8 mouse cellular contexts compared by ENCODE assay signal in the genomic region with DNA sequence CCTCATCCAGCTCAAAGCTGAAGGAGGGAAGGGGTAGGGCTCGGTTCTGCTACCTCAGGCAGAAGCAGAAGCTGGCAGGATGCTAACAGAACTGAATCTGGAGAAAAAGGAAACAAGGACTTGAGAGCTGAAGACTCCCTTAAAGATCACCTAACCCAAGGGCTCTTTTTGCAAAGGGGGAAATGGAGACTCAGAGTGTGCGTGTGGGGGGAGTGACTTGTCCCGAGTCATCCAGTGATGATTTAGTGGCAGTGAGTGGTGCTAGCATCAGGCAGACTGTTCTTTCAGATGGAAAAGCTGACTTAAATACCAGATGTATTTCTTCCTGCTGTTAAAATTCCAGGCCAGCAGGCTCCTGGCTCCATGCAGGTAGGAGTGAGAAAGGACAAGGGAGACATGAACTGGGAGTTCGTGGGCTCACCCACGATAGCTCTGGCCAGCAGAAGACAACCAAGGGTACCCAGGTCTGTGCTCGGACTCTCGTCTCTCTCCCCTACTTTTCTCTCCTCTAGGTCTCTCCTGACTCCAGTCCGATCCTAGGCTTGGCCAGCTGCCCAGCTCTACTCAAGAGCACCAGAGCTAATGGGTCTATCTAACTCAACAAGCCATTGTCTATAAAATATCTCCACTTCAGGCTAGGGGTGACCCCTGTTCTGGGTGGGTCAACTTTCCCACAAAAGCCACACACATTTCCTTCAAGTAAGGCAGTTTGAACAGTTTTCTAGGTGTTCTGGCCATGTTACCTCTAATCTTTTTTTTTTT. TPM values are rescaled to one million over a fixed set of nuclear protein-coding genes. Genes with fewer than 3 reads are reported as not detected.
DNase-seq lines count a peak whose midpoint lies in the region; ATAC-seq and TF ChIP-seq lines count a peak whose summit lies in the region.
"Had no signal": no experiment of that assay in that cellular context is flagged by ENCODE, and none has a peak within 500 bp of the region (broad histone marks: within the 10 kb centered on the region; RNA-seq: fewer than 3 reads in every experiment).

No protein-coding gene starts in this region.

- H3K4me1 ChIP-seq in embryonic facial prominence, embryonic 13.5 days, result peaks cover 30% of the 10 kb centered on the region; the same call in 1 of the 2 replicates
- peaks cover 3% of the 10 kb centered on the region; the same call in 1 of the 2 replicates for H3K4me1 ChIP-seq in midbrain, embryonic 11.5 days (ENCODE audit: control insufficient read depth, insufficient read depth, low read length)

- no peaks in the 10 kb centered on the region for H3K36me3 ChIP-seq in embryonic facial prominence, embryonic 13.5 days
- H3K36me3 ChIP-seq in midbrain, embryonic 11.5 days (ENCODE audit: control insufficient read depth, insufficient read depth, low read length), result no peaks in the 10 kb centered on the region
- H3K36me3 ChIP-seq: midbrain, embryonic 12.5 days had no signal

- no peak overlapping the region for H3K4me3 ChIP-seq in layer of hippocampus, adult 2 months
- H3K4me3 ChIP-seq in embryonic facial prominence, embryonic 13.5 days, result no peak overlapping the region
- H3K4me3 ChIP-seq in midbrain, embryonic 11.5 days (ENCODE audit: low read depth, low read length), result no peak overlapping the region
- H3K4me3 ChIP-seq: midbrain, embryonic 12.5 days had no signal

- no peak overlapping the region for H3K9ac ChIP-seq in embryonic facial prominence, embryonic 13.5 days
- H3K9ac ChIP-seq in midbrain, embryonic 11.5 days (ENCODE audit: low read length), result no peak overlapping the region
- H3K9ac ChIP-seq: midbrain, embryonic 12.5 days had no signal

- peak overlapping the region; percentile 48; the same call in 1 of the 2 replicates for H3K27ac ChIP-seq in layer of hippocampus, adult 2 months
- H3K27ac ChIP-seq in embryonic facial prominence, embryonic 13.5 days, result peak overlapping the region; percentile 55
- no peak overlapping the region for H3K27ac ChIP-seq in midbrain, embryonic 11.5 days (ENCODE audit: low read depth, low read length)

- no peak for DNase-seq in layer of hippocampus, adult 2 months (ENCODE audit: low spot score in 2 of 2)
- no peak for DNase-seq in layer of hippocampus, adult 8-10 months (ENCODE audit: low spot score in 2 of 2)
- peak; percentile 18 for DNase-seq in T-cell, adult 2 months (ENCODE audit: low spot score)
- no peak for DNase-seq in midbrain, embryonic 11.5 days (ENCODE audit: low spot score, missing footprints)

- TF ChIP-seq CTCF in layer of hippocampus, adult 2 months (conservative IDR thresholded peaks at IDR 0.05), result no peak

- H3K4me2 ChIP-seq in embryonic facial prominence, embryonic 13.5 days, result peak overlapping the region; percentile 47; the same call in 1 of the 2 replicates
- no peak overlapping the region for H3K4me2 ChIP-seq in midbrain, embryonic 11.5 days
- H3K4me2 ChIP-seq: midbrain, embryonic 12.5 days had no signal

- H3K9me3 ChIP-seq in embryonic facial prominence, embryonic 13.5 days, result no peaks in the 10 kb centered on the region
- H3K9me3 ChIP-seq in midbrain, embryonic 11.5 days (ENCODE audit: control insufficient read depth, low read length), result no peaks in the 10 kb centered on the region
- H3K9me3 ChIP-seq: midbrain, embryonic 12.5 days had no signal

- ATAC-seq in embryonic facial prominence, embryonic 13.5 days (ENCODE audit: insufficient number of reproducible peaks, insufficient read depth, low FRiP score, low TSS enrichment, low read depth), result no peak
- ATAC-seq in megakaryocyte-erythroid progenitor cell, adult 5-6 weeks (replicated peaks; ENCODE audit: low FRiP score, low TSS enrichment, poor library complexity, severe bottlenecking), result peak; percentile 46
- ATAC-seq in inflammation-experienced regulatory T-cells, adult 6 months, result no peak
- ATAC-seq in midbrain, embryonic 11.5 days (ENCODE audit: low FRiP score), result no peak

- H3K27me3 ChIP-seq in embryonic facial prominence, embryonic 13.5 days, result no peaks in the 10 kb centered on the region
- H3K27me3 ChIP-seq in midbrain, embryonic 11.5 days (ENCODE audit: control insufficient read depth, insufficient read depth, low read length), result no peaks in the 10 kb centered on the region
- H3K27me3 ChIP-seq: midbrain, embryonic 12.5 days had no signal

- 60% methylated on average over 8 of the region's 8 CpGs for WGBS in embryonic facial prominence, embryonic 13.5 days
- 82% methylated on average over 8 of the region's 8 CpGs for WGBS in midbrain, embryonic 11.5 days

RNA-seq across cellular contexts. Expression of gene Sept6, which starts 8.5 kb away (rescaled TPM):
- total RNA-seq in layer of hippocampus, adult 2 months (2021), result 10 to 100 TPM; 50.4 to 51.9 TPM
- 10 to 100 TPM; 45.3 to 51.8 (median 48.0) TPM for total RNA-seq in layer of hippocampus, adult 8-10 months (2022)
- 38.3 and 40.0 TPM in 2 replicates for polyA plus RNA-seq in embryonic facial prominence, embryonic 13.5 days (2015; fragmentation: Nextera tagmentation; extraction: Ambion mirVana)
- total RNA-seq in megakaryocyte-erythroid progenitor cell, adult 5-6 weeks (2014; fragmentation: Nextera tagmentation), result 15.5 TPM in 2 replicates
- 19.9 and 27.3 TPM in 2 replicates for total RNA-seq in megakaryocyte-erythroid progenitor cell, adult 5-6 weeks (2017)
- 100 to 1,000 TPM; 122 to 151 (median 141) TPM for polyA plus RNA-seq in inflammation-experienced regulatory T-cells, adult 6 months (2017; shearing (Covaris generic))
- polyA plus RNA-seq in midbrain, embryonic 11.5 days (2014; fragmentation: Nextera tagmentation; extraction: Ambion mirVana), result 47.5 and 50.0 TPM in 2 replicates
